Mouse (Mus musculus): Measurements from ENCODE around the gene Cdyl2. TPM values are rescaled to one million over a fixed set of nuclear protein-coding genes. Genes with fewer than 3 reads are reported as not detected.
A peak's percentile ranks its signal among the peaks of the same experiment; 100 is the strongest.

The Cdyl2 gene
- polyA plus RNA-seq, 1 experiment from 2014 or later = 8.6 TPM

DNA sequence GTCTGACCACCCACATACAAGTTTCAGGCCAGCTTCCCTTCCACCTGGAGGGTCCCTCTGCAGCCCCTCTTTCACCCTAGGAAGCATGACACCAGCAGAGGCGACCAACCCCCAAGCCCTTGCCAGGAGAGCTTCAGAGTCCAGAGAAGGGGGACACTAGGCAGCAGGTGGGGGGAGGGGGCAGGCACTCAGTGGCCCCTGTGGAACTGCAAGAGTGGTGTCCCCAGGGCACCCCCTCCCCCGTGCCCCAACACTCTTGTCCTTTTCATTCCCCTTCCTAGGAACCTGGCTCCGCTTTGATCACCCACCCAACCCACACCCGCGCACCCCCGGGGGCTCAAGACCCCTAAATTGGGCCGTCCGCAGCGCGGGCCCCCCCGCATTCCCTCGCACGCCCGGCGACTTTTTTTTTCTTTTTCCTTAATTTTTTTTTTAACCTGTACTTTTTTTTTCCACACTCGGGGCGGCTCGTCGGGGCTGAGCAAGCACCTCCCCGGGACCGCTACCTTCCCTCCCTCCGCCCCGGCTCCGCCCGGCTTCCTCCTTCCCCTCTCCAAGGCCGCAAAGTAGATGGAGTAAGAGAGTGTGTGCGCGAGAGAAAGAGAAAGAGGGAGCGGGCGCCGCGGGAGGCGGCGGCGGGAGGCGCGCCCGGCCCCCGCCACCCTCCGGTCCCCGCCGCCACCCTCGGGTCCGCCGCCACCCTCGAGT lies 661 bp downstream of the Cdyl2 start:
- peak overlapping the region; percentile 85 for H3K4me3 ChIP-seq
- peak overlapping the region; percentile 92 for H3K27ac ChIP-seq
- peaks cover 12% of the 10 kb centered on the region for H3K4me1 ChIP-seq
- H3K36me3 ChIP-seq (replicated peaks) = peaks cover 9% of the 10 kb centered on the region
- peaks cover 9% of the 10 kb centered on the region; the same call in 1 of the 2 replicates for H3K9me3 ChIP-seq
- WGBS = 2% methylated on average over 26 of the region's 46 CpGs
- DNase-seq (ENCODE audit: extremely low spot score, low spot score) = no peak
- peaks cover 32% of the 10 kb centered on the region for H3K27me3 ChIP-seq (ENCODE audit: poor library complexity, severe bottlenecking)

DNA sequence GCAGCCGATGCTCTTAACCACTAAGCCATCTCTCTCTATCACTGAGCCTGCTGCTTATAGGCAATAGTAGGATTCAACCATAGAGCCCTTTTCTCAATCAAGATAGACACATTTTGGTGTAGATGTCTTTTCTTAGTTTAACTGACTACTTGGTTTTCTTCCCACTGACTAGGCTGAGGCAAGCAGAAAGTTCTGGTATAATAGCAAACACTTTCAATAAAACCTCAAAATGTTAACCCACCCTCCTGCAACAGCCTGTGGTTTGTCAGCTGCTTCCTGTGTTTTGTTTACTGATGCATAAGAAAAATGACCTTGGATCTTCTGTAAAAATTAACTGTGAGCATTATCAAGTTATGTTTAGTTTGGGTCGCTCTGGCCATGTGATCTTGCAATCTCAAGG lies 11.3 kb downstream of the Cdyl2 start:
- Histone ChIP-seq H3K4me3 (no peak overlapping the region), H3K36me3 (replicated peaks) (no peaks in the 10 kb centered on the region; the same call in 1 of the 2 replicates), H3K27me3 (ENCODE audit: poor library complexity, severe bottlenecking) (no peaks in the 10 kb centered on the region), H3K9me3 (peaks cover 24% of the 10 kb centered on the region), H3K4me1 (no peaks in the 10 kb centered on the region), H3K27ac (no peak overlapping the region)
- no peak for DNase-seq (ENCODE audit: extremely low spot score, low spot score)
- 92% methylated on average over 2 of the region's 2 CpGs for WGBS

DNA sequence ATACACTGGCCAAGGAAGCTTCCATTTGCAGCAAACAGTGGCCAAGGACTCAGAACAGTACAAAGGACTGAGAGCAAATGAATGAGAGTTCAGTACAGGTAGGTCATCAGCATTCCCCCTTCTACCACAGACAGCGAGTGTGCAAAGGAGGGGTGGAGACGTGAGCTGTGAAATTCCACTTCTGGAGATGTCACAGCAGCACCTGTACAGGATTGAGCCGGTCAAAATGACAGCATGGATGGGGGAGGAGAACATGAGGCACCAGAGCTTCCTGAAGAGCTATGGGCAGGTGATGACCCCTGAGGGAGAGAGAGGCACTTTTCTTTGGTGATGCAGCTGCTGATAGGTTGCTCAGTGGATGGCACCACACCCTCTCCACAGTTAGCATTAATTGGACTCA lies 25.3 kb downstream of the Cdyl2 start:
- Histone ChIP-seq H3K9me3 (peaks cover 4% of the 10 kb centered on the region; the same call in 1 of the 2 replicates), H3K27ac (no peak overlapping the region), H3K36me3 (replicated peaks) (no peaks in the 10 kb centered on the region), H3K4me1 (no peaks in the 10 kb centered on the region), H3K4me3 (no peak overlapping the region), H3K27me3 (ENCODE audit: poor library complexity, severe bottlenecking) (no peaks in the 10 kb centered on the region)
- no peak for DNase-seq (ENCODE audit: extremely low spot score, low spot score)
- 87% methylated on average over 3 of the region's 3 CpGs for WGBS

DNA sequence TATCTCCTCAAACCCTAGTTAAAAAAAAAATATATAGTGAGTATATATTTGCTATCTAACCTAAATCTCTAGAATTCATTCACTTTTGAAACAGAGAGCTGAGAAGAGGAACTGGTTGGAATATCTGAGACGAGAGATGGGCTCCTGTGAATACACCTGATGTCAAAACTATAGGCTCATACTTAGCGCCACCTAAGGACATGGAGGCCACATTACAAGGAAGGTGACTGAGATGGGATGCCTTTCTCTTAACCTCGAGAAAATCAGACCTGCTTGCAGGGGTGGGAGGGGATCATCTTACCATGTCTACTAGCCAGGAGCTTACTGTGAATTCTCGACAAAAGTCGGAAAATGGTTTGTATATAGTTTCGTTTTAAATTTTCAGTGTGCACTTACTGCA lies 30.3 kb downstream of the Cdyl2 start:
- Histone ChIP-seq H3K4me3 (no peak overlapping the region), H3K27me3 (ENCODE audit: poor library complexity, severe bottlenecking) (no peaks in the 10 kb centered on the region), H3K9me3 (peaks cover 15% of the 10 kb centered on the region; the same call in 1 of the 2 replicates), H3K4me1 (no peaks in the 10 kb centered on the region), H3K36me3 (replicated peaks) (no peaks in the 10 kb centered on the region; the same call in 1 of the 2 replicates), H3K27ac (no peak overlapping the region)
- WGBS = 85% methylated on average over 6 of the region's 6 CpGs
- no peak for DNase-seq (ENCODE audit: extremely low spot score, low spot score)

DNA sequence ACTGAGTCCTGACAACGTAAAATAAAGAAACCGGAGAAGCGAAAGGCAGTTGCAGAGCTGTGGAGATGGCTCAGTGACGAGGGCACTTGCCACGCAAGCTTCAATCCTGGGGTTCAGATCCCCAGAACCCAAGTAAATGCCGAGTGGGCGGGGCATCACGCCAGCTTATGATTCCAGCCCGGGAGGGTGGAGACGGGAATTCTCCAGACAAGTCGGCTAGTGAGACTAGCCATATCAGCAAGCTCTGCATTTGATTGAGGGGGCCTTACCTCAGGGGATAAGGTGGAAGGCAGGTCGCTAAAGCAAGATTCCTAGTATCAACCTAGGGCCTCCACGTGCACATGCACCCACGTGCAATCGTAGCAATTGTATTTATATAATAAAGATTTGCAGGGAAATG lies 39.9 kb downstream of the Cdyl2 start:
- Histone ChIP-seq H3K27me3 (ENCODE audit: poor library complexity, severe bottlenecking) (no peaks in the 10 kb centered on the region), H3K27ac (no peak overlapping the region), H3K36me3 (replicated peaks) (no peaks in the 10 kb centered on the region), H3K4me3 (no peak overlapping the region), H3K4me1 (no peaks in the 10 kb centered on the region), H3K9me3 (0 out of 2 replicates have a peak, but pooled peaks cover 3% of the 10 kb centered on the region)
- whole genome bisulfite sequencing = 86% methylated on average over 15 of the region's 15 CpGs
- no peak for DNase-seq (ENCODE audit: extremely low spot score, low spot score)

DNA sequence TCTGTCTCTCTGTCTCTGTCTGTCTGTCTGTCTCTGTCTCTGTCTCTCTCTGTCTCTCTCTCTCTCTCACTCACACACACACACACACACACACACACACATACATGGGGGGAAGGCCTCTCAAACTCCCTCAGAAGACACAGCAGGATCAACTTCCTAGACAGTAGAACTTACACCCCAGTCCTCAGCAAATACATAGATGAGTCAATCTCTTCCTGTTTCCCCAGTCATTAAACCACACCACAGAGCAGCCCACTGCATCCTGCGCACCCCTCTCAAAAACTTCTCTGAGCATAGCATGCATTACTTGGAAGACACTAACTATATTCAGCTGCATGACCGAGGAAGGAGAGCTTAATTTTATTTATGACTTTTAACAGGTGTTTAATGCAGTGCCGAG lies 43.0 kb downstream of the Cdyl2 start:
- H3K36me3 ChIP-seq (replicated peaks) = no peaks in the 10 kb centered on the region
- H3K4me3 ChIP-seq = no peak overlapping the region
- no peak for DNase-seq (ENCODE audit: extremely low spot score, low spot score)
- 87% methylated on average over 3 of the region's 3 CpGs for WGBS
- peaks cover 8% of the 10 kb centered on the region; the same call in 1 of the 2 replicates for H3K9me3 ChIP-seq
- no peaks in the 10 kb centered on the region for H3K27me3 ChIP-seq (ENCODE audit: poor library complexity, severe bottlenecking)
- no peaks in the 10 kb centered on the region for H3K4me1 ChIP-seq
- H3K27ac ChIP-seq = no peak overlapping the region

DNA sequence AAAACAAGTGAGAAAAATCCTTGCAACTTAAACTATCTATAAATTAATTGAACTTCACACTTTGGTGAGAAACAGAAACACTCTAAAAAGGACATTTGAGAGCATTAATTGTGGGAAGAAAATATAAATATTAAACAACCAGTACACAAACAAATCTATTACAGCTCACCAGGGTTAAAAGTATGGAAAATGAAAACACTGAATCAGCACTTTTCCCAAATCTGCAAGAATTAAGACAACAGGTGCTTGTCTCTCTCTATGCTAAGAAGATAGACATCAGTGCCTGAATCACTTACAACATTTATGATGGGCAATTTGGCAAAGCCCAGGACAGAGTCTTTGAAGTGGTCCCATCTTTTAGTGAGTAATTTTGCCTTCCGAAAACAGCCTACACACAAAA lies 56.6 kb downstream of the Cdyl2 start:
- DNase-seq (ENCODE audit: extremely low spot score, low spot score) = no peak
- H3K36me3 ChIP-seq (replicated peaks) = no peaks in the 10 kb centered on the region
- no peaks in the 10 kb centered on the region for H3K27me3 ChIP-seq (ENCODE audit: poor library complexity, severe bottlenecking)
- no peak overlapping the region for H3K4me3 ChIP-seq
- 93% methylated on average over 1 of the region's 1 CpGs for WGBS
- no peaks in the 10 kb centered on the region for H3K4me1 ChIP-seq
- no peak overlapping the region for H3K27ac ChIP-seq
- no peaks in the 10 kb centered on the region for H3K9me3 ChIP-seq

DNA sequence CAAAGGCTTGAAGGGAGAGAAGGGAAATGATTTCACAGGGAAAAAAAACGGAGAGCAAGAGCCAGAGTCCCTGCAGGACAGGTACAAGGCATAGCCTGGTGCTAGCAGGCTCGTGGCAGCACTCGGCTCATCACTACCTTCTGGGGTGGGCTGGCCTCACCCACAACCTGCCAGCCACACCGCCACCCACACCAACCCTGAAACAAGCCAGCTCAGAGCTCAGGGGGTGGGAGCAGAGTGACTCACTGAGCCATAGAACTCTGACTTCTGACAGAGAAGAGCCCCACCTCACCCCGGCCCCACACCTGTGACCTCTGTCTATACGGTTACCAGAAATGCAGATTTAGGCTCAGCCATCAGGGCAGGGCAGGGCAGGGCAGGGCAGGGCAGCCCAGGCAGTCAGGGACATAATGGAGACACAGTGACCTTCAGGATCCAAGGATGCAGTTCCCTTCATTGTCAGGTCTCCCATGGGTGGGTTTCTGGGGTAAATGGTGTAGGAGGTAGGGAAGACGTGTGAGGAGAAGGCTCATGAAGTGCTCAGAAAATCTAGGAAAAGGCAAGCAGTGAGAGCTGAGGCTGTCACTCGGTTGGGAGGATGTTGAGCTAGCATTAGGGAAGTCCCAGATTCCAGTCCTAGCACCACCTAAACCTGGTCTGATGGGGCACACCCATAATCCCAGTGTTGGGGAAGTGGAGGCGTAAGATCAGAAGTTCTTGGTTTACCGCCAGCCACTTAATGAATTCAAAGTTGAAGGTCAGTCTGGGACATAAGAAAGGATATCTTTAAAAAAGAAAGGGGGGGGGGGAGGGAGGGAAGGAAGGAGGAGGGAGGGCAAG lies 58.6 kb downstream of the Cdyl2 start:
- 81% methylated on average over 10 of the region's 10 CpGs for WGBS

DNA sequence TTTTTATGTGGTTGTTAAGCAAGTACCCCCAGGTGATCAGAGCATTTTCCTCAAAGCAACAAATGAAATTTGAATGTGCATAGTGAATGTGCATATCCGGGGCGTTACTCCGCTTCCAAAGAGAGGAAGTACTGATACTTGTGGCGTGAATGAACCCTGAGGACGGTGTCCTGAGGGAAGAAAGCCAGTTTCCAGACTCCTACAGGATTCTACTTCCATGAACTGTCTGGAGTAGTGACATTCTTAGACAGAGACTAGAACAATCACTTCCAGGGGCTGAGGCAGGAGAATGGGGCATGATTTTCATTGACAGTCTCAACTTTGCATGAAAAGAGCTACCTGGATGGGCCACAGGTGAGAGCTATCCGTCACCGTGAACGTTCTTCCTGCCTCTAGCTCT lies 59.3 kb downstream of the Cdyl2 start:
- 88% methylated on average over 8 of the region's 8 CpGs for WGBS
- no peaks in the 10 kb centered on the region for H3K36me3 ChIP-seq (replicated peaks)
- no peaks in the 10 kb centered on the region for H3K27me3 ChIP-seq (ENCODE audit: poor library complexity, severe bottlenecking)

More for the DNA sequence above, 58.6 kb downstream of the Cdyl2 start:
- Histone ChIP-seq H3K36me3 (replicated peaks) (no peaks in the 10 kb centered on the region), H3K27me3 (ENCODE audit: poor library complexity, severe bottlenecking) (no peaks in the 10 kb centered on the region), H3K27ac (no peak overlapping the region), H3K9me3 (peaks cover 1% of the 10 kb centered on the region; the same call in 1 of the 2 replicates), H3K4me3 (no peak overlapping the region), H3K4me1 (no peaks in the 10 kb centered on the region)
- DNase-seq (ENCODE audit: extremely low spot score, low spot score) = peak; percentile 11

DNA sequence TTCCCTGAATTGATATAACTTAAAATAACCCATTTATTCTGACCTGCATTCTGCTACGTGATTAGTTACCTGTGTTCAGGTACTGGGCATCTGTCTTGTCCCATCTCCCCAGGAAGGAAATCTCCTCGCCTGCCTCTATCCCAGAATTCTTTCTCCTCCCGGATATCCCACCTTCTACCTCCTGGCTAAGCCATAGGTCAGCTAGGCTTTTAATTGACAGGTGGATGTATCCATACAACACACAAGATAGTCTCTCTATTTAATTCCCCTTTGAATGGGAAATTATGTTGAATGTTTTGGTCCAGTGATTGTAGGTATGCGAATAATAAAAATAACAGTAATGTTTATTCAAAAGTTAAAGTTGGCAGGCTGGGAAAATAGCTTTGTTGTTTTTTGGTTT lies 59.7 kb downstream of the Cdyl2 start:
- no peak for DNase-seq (ENCODE audit: extremely low spot score, low spot score)
- Histone ChIP-seq H3K27me3 (ENCODE audit: poor library complexity, severe bottlenecking) (no peaks in the 10 kb centered on the region), H3K9me3 (peaks cover 10% of the 10 kb centered on the region), H3K4me1 (no peaks in the 10 kb centered on the region), H3K36me3 (replicated peaks) (no peaks in the 10 kb centered on the region; the same call in 1 of the 2 replicates), H3K4me3 (no peak overlapping the region), H3K27ac (no peak overlapping the region)
- 92% methylated on average over 4 of the region's 4 CpGs for WGBS

More for the DNA sequence above, 59.3 kb downstream of the Cdyl2 start:
- Histone ChIP-seq H3K4me3 (no peak overlapping the region), H3K4me1 (no peaks in the 10 kb centered on the region), H3K27ac (no peak overlapping the region), H3K9me3 (peaks cover 8% of the 10 kb centered on the region)
- DNase-seq (ENCODE audit: extremely low spot score, low spot score) = no peak

DNA sequence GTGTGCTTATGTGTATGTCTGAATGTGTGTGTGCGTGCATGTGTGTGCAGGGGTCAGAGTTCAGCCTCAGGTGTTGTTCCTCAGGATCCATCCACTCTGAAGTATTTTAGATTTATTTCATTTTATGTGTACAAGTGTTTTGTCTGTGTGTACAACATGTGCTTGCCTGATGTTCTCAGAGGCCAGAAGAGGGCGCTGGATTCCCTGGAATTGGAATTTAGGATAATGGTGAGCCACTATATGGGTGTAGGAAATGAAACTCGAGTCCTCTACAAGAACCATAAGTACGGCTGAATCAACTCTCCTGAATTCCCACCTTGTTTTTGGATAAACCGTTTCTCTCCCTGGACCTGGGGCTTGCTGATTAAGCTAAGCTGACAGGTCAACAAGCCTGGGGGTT lies 61.2 kb downstream of the Cdyl2 start:
- Histone ChIP-seq H3K4me1 (no peaks in the 10 kb centered on the region), H3K27me3 (ENCODE audit: poor library complexity, severe bottlenecking) (no peaks in the 10 kb centered on the region), H3K9me3 (peaks cover 10% of the 10 kb centered on the region), H3K27ac (no peak overlapping the region), H3K4me3 (no peak overlapping the region), H3K36me3 (replicated peaks) (no peaks in the 10 kb centered on the region; the same call in 1 of the 2 replicates)
- WGBS = 66% methylated on average over 5 of the region's 5 CpGs
- DNase-seq (ENCODE audit: extremely low spot score, low spot score) = peak; percentile 13

DNA sequence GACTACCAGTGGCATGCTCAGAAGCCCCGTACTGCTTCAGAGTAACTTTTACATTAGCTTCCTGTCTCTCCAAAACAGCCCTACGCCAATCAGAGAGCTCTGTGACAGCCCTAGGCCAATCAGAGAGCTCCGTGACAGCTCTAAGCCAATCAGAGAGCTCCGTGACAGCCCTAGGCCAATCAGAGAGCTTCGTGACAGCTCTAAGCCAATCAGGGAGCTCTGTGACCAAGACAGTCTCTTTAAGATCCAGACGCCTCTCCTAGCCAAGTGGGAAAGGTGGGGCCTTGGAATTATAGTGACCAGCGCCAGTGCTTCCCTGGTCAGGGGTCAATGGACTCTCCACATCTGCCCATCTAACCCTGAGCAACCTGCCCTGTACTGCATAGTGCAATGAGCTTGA lies 62.2 kb downstream of the Cdyl2 start:
- DNase-seq (ENCODE audit: extremely low spot score, low spot score) = peak; percentile 11

DNA sequence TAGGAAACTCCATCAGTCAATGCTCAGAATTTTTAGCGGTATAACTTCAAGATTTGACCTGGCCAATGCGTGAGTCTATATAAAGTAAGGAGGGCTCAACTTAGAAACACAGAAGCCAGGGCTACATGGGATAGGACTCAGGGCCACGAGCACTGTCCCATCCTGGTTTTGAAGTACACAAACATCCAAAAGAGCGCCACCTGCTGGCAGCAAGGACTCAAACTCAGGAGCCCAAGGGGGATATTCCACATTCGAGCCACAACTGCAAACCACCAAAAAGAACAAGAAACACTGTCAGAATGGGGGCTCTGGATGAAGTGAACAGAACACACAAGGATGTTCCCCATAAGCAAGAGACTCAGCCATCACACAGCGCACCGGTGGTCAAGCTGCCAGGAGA lies 63.8 kb downstream of the Cdyl2 start:
- no peak overlapping the region for H3K27ac ChIP-seq
- no peaks in the 10 kb centered on the region; the same call in 1 of the 2 replicates for H3K36me3 ChIP-seq (replicated peaks)
- WGBS = 92% methylated on average over 7 of the region's 7 CpGs
- peaks cover 10% of the 10 kb centered on the region for H3K9me3 ChIP-seq
- no peaks in the 10 kb centered on the region for H3K4me1 ChIP-seq
- DNase-seq (ENCODE audit: extremely low spot score, low spot score) = no peak
- H3K27me3 ChIP-seq (ENCODE audit: poor library complexity, severe bottlenecking) = no peaks in the 10 kb centered on the region
- H3K4me3 ChIP-seq = no peak overlapping the region

More for the DNA sequence above, 62.2 kb downstream of the Cdyl2 start:
- H3K36me3 ChIP-seq (replicated peaks) = no peaks in the 10 kb centered on the region; the same call in 1 of the 2 replicates
- H3K4me3 ChIP-seq = no peak overlapping the region
- 82% methylated on average over 7 of the region's 7 CpGs for WGBS
- H3K9me3 ChIP-seq = peaks cover 10% of the 10 kb centered on the region
- no peaks in the 10 kb centered on the region for H3K27me3 ChIP-seq (ENCODE audit: poor library complexity, severe bottlenecking)
- H3K27ac ChIP-seq = no peak overlapping the region
- no peaks in the 10 kb centered on the region for H3K4me1 ChIP-seq
